Mouse (Mus musculus) embryonic fibroblast, embryonic 13.5 days (primary cell): Measurements from ENCODE around the gene Rbm20.

Experiments used
- CTCF ChIP-seq: IDR thresholded peaks from 2 replicates; pipeline ENCODE4 v1.5.1; 2011; ENCODE audit warnings: mild to moderate bottlenecking, control low read depth, low read length, moderate library complexity, borderline replicate concordance; ENCODE audit not compliant: insufficient read depth
- POLR2A ChIP-seq: IDR thresholded peaks from 2 replicates; pipeline ENCODE4 v1.6.1; 2011; ENCODE audit warnings: low read depth, mild to moderate bottlenecking, control low read depth, low read length, moderate library complexity

DNA sequence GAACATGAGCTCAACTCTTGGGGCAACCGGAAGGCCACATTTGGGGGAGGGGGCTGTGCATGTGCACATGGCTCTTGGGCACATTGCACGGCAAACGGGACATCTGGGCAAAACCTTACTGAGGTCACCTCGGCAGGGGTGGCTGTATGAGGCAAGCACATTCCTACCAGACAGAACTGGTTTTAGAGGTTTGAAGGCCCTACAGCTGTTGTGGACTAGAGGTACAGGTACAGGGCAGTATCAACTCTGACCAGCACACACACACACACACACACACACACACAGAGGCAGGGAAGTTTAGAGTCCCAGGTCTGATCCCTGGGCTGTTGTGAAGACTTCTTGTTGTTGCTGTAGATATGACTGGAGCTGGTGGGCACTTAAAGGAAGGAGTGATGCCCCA lies 138.6 kb downstream of the Rbm20 start:
- no peak for TF ChIP-seq CTCF
- TF ChIP-seq POLR2A, result no peak
